Mouse (Mus musculus) spleen, postnatal 10 days (tissue): ENCODE data around the gene Higd1c.
"Not testable (repeated sequence)": the region's sequence is repeated elsewhere in the genome, so short reads cannot be mapped to it uniquely, and the experiment has no call there.

ENCODE experiments used
- DNase-seq, 2 experiments: peaks; one replicate each; pipeline ENCODE4 v3.0.0; 2021 to 2022; ENCODE audit warnings: low spot score in 2 of 2

The Higd1c gene

DNA sequence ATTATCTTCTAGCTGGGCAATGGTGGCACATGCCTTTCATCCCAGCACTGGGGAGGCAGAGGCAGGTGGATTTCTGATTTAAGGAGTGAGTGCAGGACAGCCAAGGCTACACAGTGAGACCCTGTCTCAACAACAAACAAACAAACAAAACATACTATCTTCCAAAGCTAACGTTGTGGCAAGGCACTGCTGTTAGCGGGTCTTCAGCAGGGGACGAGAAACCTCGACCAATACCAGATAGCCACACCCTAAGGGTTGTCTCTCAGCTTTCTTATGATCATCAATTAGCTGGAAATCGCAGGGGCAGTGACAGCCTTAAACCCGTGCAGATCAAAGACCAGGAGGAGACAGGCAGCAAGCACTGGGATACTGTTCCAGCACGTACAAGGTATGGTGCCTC, at the start of gene Higd1c:
Higd1c (plus strand) TSS at position 301 of the 400 bp plus-strand sequence.
- DNase-seq, result no peak

DNA sequence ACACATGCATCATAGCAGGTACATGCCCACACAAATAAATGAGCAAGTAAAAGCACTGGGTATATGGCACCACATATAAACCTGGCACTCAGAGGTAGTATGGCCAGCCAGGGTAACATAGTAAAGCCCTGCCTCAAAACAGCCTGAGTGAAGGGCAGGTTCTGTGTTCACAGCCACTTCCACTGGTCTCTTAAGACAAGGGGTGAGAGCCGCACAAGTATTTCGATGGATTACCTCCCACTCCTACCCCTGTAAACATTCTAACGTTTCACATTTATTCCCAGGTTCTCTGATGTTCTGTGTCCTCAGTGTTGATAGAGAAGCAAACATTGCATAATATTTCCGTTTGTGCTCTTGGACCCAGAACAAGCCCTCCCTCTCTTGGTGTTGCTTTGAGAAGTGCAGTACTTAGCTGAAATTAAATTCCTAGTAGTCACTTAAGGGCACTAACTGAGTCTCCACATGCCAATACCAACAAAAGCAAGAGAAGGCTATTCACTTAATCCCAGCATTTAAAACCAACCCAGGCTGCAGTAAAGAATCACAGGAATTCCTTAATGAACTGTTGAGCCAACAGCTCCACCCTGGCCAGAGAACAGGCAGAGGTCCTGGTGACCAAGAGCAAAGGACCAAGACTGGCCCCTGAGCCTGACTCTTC, 46.2 kb upstream of the Higd1c start:
- DNase-seq, result not testable (repeated sequence)

DNA sequence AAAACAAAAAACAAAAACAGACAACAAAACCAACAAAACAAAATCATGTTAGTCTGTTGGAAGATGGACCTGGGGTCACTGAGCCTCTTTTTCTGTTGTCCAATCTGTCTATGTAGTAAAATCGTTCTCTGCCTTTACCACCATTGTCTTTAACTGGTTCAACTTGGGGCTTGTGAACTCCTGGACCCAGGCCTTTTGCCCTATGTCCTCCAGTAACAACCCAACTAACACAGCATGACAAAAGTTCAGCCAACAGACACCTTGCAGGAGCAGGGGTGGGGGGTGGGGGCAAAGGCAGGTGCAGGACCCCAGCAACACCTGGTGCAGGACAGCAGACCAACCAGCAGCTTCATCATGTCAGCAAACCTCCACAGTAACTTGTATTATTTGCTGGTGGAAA, 44.5 kb upstream of the Higd1c start:
- no peak for DNase-seq

DNA sequence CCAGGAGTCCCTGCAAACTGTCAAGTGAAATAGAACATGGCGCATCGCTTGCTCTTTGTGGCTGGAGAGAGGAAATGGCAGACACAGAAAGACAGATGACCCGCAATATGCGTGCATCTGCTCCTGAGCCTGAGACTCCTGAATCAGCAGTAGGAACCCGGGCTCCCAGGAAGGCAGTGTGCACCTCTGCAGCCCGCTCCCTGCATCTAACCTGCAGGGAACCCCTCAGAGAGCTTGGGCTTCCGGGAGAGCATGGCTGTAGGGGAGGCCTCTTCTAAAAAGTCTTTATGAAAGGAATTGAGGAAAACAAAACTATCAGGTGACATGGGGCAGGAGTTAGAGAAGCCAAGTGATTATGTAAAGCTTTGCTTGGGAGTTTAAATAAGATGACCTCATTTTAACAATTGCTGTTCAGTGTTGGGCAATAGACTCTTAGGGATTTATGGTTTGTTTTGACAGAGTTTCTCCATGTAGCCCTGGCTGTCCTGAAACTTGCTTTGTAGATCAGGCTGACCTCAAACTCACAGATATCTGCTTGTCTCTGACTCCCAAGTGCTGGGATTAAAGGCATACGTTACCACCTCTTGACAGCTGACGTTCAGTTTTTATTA, 43.9 kb upstream of the Higd1c start:
- no peak for DNase-seq

DNA sequence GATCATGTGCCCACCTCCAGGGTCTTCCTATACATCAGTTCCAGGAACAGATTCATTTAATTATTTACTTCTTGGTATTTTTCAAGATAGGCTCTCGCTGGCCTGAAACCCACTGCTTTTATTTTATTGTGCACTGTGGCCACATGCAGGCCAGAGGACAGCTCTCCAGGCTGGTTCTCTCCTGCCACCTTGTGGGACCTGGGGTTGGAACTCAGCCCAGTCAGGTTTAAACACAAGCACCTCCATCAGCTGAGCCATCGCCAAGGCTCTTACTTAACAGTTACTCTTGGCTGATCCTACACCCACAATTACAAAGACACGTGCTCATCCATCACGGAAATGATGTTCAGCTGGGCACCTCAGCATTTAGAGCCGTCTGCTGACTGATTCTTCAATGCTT, 43.2 kb upstream of the Higd1c start:
- peak in 1 of 2 experiments; percentile 39 for DNase-seq

DNA sequence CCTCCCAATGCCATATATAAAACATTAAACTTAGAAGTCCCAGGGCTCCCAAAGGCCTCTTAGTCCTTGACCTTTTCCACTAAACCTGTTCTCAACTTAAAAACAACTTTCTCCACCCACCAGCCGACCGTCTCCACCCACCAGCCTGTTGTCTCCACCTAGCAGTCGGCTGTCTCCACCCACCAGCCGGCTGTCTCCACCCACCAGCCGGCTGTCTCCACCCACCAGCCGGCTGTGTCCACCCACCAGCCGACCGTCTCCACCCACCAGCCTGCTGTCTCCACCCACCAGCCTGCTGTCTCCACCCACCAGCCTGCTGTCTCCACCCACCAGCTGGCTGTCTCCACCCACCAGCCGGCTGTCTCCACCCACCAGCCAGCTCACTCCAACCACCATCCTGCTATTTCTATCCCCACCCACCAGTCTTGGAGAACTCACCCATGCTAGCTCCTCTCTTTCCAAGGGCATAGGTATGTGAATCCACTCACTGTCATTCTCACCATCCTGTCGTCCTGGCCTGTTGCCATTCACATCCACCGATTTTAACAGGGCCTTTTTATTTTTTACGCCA, 40.2 kb upstream of the Higd1c start:
- peak in 1 of 2 experiments; percentile 37 for DNase-seq

DNA sequence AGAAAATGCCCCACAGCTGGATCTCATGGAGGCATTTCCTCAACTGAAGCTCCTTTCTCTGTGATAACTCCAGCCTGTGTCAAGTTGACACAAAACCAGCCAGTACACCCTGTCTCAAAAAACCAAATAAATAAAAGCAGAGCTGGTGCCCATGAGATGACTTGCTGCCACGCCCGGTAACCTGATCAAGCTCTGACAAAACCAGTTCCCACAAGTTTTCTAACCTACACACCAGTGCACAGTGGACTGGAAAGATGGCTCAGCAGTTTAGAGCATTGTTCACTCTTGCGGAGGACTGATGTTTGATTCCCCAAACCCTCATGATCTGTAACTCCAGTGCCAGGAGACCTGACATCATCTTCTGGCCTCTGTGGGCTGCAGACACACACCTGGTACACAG, 39.1 kb upstream of the Higd1c start:
- no peak for DNase-seq

DNA sequence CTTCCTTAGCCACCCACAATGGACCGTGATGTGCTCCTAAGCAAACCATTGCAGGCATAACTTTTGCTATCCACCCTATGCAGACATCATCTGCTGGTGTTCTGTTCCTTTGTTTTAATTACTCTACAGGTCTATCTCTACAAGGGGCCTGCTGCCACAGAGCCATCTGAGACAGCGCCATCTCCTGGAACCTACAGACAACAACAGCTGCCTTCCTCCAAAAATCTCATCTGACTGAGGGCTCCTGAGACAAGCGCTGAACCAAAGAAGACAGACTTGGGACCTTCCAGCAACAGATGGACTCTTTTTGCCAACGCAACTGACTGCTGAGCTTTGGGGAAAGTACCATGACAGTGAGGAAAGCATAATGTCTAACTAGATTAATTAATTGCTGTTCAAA, 36.3 kb upstream of the Higd1c start:
- DNase-seq, result not testable (repeated sequence)

DNA sequence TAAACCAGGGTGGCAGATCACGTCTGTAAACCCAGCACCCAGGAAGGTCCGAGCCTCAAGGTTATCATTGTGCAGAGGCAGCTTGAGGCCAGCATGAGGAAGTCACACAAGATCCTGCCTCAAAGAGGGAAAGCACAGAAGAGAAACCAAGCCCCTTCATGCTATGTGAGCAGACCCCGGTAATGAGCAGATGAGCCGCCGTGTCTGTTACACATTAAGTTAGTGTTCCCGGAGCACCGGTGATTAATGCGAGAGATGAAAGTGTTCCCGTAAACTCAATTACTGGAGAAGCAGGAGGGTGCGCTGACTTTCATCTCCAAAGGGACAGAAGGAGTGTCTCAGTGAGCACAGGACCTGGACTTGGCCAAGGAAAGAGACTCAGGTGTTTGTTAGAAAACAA, 35.0 kb upstream of the Higd1c start:
- not testable (repeated sequence) for DNase-seq

DNA sequence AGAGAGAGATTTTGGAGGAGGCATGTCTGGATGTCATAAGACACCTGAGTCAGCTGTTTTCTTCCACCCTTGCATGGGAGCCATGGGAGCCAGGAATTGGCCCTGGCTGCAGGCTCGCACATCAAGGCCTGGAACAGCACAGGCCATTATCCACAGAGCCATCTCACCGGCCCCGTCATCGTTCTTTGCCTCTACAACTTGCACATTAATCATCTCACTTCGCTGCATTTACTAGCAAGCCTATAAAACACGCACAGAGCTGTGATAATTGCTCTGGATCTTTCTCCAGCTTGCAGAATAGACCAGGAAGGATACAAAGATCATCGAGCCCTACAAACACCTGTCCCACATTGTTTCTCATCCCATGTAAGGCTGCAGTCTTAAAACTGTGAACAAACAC, 33.6 kb upstream of the Higd1c start:
- DNase-seq, result no peak

DNA sequence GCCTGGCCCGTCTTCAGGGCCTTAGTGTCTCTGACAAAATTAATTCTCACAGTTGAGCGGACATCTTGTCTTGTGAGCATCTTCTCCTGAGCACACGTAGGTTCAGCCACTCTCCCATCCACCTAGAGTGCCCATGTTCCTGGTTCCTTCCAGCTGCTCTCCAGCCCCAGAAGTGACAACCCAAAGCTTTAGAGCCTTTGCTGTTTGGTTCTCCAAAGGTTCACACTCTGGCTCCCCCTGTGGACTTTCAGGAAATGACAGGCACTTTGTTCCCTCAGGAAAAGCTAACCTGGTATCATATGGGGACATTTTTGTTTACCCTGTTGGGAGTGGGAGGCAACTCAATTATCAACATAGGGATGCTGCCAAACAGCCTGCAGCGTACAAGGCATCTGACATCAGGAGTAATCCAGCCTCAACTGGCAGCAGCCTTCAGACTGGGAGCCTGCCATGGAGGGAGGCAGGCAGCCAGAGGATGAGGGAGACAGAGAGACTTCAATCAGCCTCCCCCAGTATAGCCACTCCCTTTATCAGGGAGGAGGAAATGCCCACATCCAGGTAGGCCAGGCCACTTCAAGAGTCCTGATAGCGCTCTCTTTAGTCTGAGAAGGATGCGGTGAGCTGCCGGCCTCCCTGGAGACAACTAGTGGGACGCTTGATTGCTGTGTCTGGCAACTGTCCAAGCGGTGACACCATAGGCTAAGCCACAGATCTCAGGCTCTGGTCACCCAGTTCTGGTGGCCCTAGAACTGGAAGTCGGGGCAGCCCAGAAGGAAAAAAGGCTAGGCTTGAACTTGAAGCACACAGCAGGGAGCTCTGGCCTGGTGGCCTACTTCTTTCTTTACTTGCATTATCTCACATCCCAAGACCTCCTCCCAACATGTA, 32.0 kb upstream of the Higd1c start:
- not testable (repeated sequence) for DNase-seq

DNA sequence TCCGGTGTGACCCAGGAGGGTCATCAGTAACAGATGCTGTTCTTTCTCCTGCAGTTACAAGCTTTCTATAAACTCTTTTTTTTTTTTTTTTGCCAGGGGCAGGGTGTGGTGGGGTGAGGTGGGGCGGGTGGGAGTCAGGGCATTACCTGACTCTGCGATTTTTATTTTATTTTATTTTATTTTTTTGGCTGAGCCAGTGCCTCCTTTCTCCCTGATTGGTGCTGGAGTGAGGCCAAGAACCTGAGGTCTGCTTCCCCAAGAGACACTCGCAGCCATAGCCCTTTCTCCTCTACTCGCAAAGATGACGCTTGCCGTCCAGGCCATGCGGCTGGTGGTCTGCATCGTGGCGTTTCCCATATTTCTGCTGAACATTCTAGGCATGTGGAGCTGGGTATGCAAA, 29.7 kb upstream of the Higd1c start, which contains the start of gene Mettl7a3:
Mettl7a3 (plus strand) TSS at position 301 of the 400 bp plus-strand sequence.
- DNase-seq, result no peak

DNA sequence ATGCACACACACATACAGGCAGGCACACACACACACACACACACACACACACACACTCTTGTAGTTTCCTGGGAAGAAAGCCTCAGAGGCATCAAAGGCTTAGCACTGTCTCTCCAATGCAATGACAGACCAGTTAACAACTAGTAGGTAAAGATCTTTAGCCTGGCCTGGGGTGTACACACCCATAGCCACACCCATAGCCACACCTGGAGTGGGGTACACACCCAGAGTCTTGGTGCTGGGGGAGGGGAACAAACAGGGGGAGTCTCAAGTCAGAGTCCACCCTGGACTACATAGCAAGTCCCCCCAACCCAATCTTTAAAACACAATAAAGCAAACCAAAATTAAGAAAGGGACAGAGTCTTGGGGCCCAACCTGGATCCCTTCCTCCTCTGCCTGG, 27.0 kb upstream of the Higd1c start:
- not testable (repeated sequence) for DNase-seq

DNA sequence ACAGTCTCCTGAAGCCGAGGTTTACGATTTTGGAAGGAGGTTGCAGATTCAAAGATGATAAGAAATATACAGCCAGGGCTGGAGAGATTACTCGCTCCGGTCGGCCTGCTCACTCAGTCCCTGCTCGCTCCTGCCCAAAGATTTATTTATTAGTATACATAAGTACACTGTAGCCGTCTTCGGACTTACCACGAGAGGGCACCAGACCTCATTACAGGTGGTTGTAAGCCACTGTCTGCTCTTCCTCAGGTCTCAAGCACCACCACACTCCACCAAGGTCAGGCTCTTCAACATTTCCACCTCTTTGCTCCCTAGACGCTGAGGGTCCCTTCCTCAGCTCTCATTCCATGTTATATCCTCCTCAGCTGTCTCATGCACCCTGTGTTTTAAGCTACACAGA, 26.5 kb upstream of the Higd1c start:
- DNase-seq, result peak; percentile 34 to 82

DNA sequence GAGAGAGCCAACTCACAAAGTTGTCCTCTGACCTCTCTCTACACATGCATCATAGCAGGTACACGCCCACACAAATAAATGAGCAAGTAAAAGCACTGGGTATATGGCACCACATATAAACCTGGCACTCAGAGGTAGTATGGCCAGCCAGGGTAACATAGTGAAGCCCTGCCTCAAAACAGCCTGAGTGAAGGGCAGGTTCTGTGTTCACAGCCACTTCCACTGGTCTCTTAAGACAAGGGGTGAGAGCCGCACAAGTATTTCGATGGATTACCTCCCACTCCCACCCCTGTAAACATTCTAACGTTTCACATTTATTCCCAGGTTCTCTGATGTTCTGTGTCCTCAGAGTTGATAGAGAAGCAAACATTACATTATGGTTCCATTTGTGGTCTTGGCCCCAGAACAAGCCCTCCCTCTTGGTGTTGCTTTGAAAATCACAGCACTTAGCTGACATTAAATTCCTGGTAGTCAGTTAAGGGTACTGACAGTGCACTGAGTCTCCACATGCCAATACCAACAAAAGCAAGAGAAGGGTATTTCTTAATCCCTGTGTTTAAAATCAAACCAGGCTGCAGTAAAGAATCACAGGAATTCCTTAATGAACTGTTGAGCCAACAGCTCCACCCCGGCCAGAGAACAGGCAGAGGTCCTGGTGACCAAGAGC, 22.9 kb upstream of the Higd1c start:
- DNase-seq, result not testable (repeated sequence)

DNA sequence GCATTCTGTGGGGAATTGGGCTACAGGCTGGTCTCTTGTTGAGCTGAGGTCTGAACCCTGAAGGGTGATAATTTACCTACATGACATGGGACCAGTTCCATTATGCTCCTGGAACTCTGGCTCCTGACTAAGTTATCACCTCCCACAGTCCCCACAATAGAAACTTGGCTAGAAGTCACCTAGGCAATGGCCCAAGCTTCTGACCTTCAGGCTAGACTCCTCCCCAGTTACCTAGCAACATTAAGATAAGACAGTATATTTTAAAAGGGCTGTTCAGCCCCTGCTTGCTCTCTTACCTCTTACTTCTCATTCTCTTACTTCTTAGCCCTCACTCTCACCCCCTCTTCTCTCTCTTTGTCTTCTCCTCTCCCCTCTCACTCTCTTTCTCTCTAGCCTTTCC, 18.9 kb upstream of the Higd1c start:
- no peak for DNase-seq

DNA sequence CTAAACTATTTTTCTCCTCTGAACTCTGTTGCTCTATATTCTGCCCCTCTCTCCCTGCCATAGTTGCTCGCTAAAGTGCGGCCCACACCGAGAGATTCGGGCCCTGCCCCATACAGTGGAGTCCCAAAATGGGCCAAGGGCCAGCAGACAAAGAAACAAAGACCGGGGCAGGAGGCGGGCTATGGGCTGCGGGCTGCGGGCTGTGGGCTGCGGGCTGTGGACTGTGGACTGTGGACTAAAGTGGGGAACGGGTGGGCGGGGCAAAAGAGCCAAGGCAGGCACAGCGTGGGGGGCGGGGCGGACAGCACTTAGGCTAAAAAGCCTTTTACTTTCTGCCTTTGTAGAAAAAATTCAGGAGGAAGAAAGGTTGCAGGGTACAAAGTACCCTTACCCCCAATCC, 17.6 kb upstream of the Higd1c start:
- no peak for DNase-seq

DNA sequence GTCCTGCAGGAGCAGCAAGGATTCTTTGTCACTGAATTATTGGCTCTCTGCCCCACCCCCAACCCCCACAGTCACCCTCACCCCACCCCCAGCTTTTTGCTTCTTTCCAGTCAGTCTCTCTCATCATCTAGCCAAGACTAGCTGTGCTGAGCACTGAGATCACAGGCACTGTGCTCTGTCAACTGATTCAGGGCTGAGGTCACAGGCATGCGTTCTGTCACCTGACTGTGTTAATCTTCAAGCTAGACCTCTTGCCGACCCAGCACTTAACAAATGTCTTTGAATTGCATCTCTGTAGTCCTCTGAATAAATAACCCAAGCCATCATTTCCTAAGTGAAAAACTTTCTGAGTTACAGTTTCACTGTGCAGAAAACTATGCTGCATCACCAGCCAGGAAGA, 14.8 kb upstream of the Higd1c start:
- DNase-seq, result no peak

DNA sequence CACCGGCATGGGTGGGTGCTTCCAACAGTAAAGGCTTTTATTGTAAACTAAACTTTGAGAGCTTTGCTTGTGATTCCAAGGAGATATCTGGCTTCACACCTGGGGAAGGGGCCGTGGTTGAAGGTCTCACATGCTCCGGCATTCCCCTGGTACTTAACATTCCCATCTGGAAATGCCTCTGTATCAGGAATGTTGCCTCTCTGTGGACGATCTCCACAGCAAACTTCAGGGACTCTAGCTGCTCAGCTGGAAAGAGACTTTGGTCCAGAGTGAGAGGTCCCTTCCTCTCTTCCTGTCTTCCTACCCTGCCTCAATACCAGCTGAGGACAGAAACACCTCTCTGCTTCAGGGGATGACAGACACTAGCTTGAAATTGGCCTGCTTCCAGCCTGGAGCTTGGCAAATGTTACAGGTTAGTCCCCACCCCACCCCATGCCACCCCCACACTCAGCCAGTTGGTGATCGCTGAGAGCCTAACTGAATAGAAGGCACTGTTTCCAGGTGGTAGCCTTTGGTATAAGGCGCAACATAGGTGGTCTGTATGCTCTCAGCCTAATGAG, 12.8 kb upstream of the Higd1c start:
- DNase-seq, result no peak

DNA sequence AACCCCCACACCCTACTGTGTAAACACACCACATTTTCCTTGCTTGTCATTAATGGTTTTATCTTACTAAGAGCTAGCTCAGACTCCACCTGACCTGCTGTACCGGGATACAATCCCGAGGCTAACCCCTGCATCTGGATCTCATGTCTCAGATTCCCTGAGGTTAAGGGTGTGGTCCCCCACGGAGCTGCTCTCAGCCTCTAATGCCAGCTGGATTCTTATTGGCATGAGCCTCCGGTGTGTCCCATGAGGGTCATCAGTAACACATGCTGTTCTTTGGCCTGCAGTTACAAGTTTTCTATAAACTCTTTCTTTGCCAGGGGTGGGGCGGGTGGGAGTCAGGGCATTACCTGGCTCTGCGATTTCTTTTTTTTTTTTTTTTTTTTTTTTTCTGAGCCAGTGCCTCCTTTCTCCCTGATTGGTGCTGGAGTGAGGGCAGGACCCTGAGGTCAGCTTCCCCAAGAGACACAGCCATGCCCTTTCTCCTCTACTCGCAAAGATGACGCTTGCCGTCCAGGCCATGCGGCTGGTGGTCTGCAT, 11.6 kb upstream of the Higd1c start, which contains the start of the genes Methig1 and Mettl7a2:
Methig1 (plus strand) TSS at position 439 of the 540 bp plus-strand sequence.
Mettl7a2 (plus strand) TSS at position 490 of the 540 bp plus-strand sequence.
- DNase-seq, result no peak

DNA sequence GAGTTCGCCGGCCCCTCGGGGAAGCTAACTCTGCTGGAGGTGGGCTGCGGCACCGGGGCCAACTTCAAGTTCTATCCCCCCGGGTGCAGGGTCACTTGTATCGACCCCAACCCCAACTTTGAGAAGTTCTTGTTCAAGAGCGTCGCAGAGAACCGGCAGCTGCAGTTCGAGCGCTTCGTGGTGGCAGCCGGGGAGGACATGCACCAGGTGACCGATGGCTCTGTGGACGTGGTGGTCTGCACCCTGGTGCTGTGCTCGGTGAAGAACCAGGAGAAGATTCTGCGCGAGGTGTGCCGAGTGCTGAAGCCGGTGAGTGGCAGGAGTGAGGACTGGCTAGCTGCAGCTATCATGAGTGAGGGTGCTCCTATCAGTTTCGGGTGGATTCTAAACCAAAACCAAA, 10.9 kb upstream of the Higd1c start:
- not testable (repeated sequence) for DNase-seq
